Mouse (Mus musculus) heart, adult 2 months (tissue): ENCODE data around the gene Rgs18.

Source experiments
- CTCF ChIP-seq: fragments of 200-600 bp; IDR thresholded peaks from 2 replicates; pipeline ENCODE4 v1.8.1; 2022; ENCODE audit warnings: antibody characterized with exemption, mild to moderate bottlenecking, moderate library complexity
- EP300 ChIP-seq: fragments of 200-500 bp; IDR thresholded peaks from 2 replicates; pipeline ENCODE4 v1.6.1; 2011; ENCODE audit warnings: low read depth, low read length, control low read depth; ENCODE audit not compliant: insufficient read depth
- POLR2A ChIP-seq: fragments of 200-500 bp; IDR thresholded peaks from 2 replicates; pipeline ENCODE4 v1.6.1; 2011; ENCODE audit warnings: mild to moderate bottlenecking, low read depth, low read length, control low read depth; ENCODE audit not compliant: insufficient read depth

GRCm38 (mm10) chr1:144760792-144761191 lies 14.4 kb downstream of the Rgs18 start:
- TF ChIP-seq EP300 (no peak), CTCF (no peak), POLR2A (no peak)
